Mouse (Mus musculus) gastrocnemius, adult 8-10 months (tissue): ENCODE data around the gene Kdm8. TPM values are rescaled to one million over a fixed set of nuclear protein-coding genes. Genes with fewer than 3 reads are reported as not detected.

Experiments used
- DNase-seq, 2 experiments: peaks; one replicate each; pipeline ENCODE4 v3.0.0; 2022; ENCODE audit warnings: low spot score in 2 of 2
- total RNA-seq, 4 experiments: library from RNA; stranded (reverse); gene quantifications; 2 replicates each; pipeline ENCODE4 v1.2.4; 2022

Gene Kdm8
- total RNA-seq, 4 experiments from 2014 or later = 6.4 to 7.6 (median 6.7) TPM

DNA sequence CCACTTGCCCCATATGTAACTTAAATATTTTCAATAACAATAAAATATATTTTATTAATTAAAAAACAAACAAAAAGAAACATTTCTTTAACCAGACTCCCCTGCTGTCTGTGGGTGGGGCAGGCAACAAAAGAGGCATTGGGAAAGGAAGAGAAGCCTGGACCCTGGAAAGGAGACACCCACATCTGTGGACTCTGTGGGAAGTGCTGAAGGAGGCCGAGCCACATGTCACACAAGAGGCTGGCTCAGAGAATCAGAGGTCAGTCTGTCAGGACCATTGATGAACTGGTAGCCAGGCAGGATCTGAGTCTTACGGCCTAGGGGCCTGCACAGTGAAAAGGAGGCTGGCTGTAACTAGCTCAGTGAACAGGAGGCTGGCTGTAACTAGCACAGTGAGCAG lies 17.7 kb downstream of the Kdm8 start:
- no peak for DNase-seq

DNA sequence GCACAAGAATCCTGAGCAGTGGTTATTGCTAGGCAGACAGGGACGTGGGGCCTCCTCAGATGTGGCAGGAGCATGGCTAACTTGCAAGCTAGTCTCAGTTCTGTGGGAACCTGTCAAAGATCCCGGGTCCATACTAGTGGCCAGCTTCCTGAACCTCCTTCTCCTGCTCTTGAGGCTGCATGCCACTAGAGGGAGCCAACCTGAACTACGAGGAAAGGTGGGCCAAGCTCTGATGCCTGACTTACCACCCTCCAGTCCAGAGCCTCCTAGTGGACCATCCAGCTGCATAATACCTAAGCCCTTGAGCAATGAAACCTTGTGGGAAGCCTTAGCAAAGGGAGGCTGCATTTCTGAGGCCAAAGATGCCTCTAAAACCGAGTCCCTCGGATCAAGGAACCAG lies 25.5 kb downstream of the Kdm8 start:
- peak; percentile 33 to 41 for DNase-seq

DNA sequence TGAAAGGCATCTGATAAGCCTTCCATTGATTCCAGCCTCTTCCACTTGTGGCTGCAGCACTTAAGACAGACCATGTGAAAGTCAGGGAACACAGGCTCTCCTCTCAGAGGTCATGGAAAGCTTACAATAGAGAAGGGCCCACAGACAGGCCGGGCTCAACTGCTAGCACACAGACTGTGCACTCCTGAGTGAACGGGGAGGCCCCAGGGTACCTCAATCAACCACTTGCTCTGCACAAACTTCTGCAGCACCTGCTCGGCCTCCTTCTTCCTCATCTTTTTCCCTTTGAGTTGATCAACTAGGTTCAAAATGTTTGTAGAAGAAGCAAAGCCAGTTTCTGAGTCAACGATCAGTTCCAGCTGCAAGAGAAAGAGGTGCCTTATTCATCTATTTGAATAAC lies 26.4 kb downstream of the Kdm8 start:
- DNase-seq = no peak

DNA sequence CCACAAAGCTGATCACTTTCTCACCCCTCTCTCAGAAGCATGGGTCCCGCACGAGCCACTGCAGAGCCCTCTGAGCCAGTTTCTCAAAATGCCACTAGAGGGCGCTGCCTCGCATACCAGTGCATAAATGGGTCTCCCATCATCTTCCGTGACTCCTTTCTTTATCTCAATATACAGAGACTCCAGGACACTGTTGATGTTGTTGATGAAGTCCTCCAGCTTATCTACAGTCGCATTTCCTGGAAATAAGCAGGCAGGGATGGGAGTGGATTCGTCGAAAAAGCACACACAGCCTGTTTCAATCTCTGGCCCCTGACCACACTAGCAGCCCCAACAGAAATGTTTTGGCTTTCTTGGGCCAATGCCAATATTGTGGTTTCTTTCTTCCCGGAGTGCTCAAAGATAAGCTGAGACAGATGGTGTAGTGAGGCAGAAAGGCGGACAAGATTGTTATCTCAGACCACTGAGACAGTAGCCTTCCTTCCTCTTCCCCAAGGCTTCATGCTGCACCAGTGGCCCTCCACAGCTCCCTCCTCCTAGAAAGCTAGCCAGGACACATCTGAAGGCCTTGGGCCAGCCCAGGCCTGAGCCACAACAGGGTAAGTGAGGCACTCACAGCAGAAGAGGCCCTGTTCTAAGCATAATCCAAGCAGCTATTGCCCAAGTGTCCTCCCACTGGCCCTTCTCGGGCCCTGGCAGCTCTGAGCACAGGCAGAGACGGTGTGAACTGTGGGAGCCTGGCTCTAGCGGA lies 27.7 kb downstream of the Kdm8 start:
- peak; percentile 46 to 58 for DNase-seq

DNA sequence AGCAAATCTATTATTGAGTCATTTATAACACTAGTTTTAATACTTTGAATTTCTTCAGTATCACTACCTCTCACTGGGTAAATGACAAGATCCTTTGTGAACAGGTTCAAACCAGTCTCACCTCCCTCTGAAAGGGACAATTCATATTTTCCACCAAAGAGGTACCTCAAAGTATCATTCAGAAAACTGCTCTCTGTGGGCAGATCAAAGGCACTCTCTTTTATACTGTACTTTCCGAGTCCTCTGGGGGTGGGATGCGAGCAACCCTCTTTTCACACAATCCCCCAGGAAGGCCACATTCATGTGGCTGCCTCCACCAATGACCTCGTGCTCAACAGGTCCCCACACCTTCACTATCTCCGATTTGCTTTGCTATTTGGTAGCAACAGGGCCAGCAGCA lies 30.1 kb downstream of the Kdm8 start:
- DNase-seq = no peak

DNA sequence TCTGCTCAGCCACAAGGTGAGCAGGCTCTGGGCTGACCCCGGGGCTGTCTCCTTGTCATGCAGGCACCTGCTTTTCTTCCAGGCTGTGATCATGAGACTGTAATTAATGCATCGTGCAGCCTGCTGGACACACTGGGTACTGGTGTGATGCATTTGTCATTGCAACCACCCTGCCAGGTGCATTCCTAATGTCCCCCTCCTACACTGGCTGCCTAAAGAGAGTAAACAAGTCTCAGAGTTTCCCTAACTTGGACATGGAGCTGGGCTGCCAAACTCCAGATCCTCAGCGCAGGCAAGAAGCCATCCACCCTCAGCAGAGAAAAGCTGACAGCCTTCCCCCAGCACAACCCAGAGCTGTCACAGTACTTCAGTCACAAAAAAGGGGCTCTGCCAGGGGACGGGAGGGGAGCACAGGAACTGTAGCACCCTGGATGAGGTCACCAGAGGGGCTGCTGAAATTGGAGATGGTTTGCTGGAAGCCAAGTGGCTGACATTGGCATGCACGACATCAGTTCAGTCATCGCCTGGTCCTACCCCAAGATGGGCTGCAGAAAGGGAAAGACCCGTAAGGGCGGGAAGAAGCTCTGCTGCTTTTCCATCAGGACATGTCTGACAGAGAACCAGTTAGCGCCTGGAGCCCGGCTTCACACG lies 31.2 kb downstream of the Kdm8 start:
- DNase-seq = no peak

DNA sequence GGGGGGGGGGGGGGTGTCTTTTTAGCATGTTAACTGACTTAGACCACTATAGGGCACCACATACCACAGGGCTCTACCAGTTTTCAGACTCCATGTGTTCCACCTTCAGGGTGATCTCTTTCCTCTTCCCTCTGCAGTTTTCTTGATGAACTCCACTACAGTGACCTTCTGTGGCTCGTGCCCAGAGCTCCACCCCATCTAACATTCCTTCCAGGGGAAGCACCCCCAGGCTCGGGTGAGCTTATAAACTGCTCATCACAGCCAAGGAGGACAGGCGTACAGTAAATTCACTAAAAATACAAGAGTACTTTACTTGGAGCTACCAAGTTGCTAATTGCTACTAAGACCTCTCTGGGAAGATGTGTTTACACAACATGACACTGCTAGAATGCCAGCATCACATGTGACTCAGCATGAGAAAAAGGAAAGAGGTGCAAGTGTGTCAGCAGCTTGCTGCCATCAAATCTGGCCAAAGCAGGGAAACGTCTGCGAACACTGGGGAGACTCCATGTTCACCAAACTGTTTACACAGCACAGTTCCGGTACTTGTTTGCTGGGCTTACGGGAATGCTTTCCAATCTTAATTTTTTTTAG lies 34.0 kb downstream of the Kdm8 start:
- peak in 1 of 2 experiments; percentile 23 for DNase-seq

DNA sequence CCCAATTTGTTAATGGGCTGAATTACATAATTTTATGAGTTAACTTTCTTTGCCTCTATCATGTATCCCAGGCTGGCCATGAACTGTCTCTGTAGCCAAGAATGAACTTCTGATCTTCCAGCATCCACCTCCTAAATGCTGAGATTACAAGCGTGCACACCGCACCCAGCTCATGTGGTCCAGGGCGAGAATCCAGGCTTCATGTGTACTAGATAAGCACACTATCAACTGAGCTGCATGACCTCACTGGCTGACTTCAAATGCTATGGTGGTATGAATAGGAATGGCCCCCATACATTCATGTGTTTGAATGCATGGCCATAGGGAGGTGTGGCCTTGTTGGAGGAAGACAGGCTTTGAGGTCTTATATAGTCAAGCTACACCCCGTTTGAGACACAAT lies 36.0 kb downstream of the Kdm8 start:
- no peak for DNase-seq

DNA sequence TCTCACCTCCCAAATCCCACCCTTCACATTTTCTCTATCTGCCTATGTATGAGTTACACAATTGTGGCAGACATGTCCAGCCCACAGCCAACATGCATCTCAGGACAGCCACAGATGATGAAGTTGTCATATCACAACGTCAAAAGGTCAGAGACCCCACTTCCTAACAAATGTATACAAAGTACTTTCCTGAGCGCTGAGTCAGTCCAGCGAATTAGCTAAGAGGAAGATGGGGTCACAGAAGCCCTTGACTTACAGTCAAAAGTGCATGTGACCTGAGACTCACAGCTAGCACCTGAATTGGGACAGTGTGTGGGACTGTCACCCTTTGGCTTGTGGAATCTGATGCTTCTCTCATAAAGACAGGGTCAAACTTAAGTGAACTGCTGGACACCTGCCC lies 37.9 kb downstream of the Kdm8 start:
- DNase-seq = no peak

DNA sequence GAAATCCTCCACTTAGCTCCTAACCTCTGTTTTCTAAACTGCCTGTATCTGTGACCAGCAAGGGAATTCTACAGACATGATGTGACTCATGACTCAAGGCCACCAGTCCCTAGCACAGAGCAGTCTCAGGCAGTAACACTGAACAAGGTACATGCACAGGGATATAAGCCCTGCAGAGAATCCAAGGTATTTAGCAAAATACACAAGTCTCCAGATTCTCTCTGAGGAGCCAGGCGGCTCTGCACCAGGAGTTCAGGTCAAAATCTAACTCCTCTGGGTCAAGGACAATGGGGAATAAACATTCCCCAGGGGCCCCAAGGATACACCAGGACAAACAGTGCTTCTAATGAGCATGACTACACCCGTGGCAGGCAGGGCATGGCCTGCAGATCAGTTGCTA lies 38.4 kb downstream of the Kdm8 start:
- no peak for DNase-seq

DNA sequence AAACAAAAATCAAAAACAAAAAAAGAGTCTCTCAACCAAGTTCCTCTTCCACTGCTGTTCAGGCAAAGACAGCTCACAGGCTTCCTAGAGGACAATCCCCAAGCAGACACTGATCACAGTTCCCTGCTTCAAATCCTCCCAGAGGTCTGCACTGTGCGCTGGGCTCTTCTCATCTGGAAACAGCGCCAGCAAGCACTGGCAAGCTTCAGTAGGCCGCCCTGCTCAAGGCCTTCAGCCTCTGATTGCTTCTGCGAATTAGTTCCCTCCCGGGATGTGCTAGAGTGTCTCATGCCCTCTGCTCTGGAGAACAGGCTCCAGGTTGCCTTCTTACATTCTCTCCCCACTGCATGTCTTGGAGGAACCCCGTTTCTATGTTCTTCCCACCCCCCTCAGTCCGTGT lies 40.3 kb downstream of the Kdm8 start:
- no peak for DNase-seq

DNA sequence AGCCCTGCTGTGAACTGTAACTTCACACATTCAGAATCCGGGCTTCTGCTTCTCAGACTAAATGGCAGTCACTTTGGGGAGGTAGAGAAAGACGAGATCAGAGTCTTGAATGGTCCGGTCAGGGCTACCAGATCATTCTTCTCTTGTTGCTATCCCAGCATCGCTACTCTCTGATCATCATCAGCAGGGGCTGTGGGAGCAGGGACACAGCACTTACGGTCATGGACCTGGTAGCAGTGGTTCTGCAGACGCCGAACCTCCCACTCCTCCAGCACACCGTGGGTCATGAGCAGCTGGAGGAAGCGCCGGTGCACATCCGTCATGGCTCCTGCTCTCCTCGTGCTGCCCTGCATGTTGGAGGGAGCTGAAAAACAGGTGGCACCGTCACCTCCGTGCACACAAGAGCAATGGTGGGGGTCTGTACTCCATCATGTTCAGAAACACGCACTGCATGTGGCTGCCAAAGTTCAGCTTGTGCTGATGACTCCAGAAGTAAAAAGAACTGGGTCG lies 41.7 kb downstream of the Kdm8 start:
- DNase-seq = no peak

DNA sequence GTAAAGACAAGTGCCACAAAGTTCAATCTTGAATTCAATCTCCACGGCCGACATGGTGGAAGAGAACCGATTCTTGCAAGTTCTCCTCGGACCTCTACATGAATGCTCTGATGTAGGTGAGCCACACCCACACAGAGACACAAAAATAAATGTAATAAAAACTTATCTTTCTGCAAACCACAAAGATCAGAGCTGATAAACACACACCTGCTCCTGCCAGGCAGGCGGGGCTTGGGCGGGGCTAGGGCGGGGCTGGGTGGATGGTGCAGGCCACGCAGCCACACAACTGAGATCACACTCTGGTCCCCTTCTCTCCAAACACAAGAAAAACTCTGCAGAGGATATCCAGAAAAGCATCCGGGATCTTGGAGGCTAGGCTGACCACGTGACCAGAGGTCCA lies 42.6 kb downstream of the Kdm8 start:
- no peak for DNase-seq

DNA sequence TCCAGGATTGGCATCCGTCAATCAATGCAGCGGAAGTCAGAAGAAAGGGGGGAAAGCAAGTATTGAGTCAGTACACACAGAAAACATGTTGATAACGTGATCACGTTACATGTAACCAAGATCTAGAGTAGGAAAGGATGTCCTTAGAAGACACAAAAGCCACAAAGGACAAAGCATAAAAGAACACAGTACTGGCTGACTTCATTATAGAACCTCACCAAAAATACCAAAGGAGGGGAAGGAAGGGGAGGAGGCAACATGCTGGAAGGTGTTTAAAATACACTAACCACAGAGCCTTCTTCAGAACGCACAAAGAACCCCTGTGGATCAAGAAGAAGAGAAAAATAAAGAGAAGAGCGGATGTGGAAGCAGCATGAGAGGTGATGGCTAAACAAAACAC lies 44.2 kb downstream of the Kdm8 start:
- DNase-seq = no peak

DNA sequence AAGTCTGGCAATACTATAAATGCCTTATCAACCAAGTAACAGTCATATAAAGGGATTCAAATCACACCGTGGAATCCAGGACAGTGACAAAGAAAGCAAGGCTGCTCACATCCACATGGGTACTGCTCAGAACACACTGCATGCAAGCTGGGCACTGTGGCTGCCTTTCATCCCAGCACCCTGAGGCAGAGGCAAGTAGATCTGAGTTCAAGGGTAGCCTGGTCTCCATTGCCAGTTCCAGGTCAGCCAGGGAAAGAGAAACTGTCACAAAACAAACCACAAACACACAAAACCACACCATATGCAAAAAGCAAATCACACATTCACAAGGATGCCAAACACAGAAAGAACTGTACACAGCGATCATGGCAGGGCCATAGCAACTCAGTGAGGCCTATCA lies 45.2 kb downstream of the Kdm8 start:
- DNase-seq = no peak

DNA sequence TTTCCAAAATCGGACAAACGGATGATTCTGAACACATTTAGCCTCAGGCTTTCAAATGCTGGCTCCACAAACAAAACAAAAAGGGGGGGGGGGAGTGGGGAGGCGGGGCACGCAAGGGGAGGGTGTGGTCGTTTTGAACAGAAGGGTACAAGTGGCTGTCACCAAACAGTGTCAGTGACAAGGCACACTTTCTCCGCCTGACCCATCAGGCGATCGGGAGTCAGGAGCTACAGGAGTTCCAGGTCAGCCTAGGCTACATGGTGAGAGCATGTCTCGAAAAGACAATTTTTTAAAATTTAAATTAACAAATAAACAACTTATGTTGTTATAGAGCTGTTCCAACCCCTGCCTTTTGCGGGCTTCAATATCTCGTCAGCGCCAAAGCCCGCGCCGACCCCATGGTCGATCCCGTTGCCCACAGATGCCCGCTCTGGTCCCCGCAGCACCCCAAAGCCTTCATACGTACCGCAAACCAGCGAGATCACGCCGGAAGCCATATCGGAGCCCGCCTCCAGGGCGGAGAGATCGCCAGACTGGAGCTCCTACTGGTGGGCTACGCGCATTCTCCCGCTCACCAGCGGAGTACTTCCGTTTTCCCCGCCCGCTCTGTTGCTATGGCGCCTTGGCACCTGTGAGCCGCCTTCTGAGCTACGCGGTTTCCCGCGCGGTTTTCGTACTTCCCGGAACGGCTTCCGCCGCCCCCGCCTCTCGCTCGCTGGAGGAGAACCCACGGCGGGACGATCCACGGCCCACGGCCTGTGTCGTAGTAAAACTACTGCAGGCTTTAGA lies 46.7 kb downstream of the Kdm8 start, which contains the start of gene Nsmce1:
Nsmce1 (minus strand) TSS at position 650 of the 789 bp plus-strand sequence.
- peak; percentile 91 to 92 for DNase-seq

DNA sequence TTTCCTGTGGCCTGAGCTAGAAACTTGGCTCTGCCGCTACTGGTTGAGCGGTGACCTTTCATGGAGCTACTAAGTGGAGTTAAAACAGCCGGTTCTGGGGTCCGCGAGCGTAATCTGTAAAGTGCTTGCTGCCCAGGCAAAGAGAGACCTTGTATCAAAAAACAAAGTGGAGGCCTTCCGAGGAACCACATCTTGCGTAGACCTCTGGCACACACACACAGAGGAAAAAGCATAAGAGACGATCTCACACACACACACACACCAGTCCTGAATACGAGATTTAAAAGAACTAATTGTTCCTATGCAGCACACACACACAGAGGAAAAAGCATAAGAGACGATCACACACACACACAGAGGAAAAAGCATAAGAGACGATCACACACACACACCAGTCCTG lies 47.3 kb downstream of the Kdm8 start:
- no peak for DNase-seq

DNA sequence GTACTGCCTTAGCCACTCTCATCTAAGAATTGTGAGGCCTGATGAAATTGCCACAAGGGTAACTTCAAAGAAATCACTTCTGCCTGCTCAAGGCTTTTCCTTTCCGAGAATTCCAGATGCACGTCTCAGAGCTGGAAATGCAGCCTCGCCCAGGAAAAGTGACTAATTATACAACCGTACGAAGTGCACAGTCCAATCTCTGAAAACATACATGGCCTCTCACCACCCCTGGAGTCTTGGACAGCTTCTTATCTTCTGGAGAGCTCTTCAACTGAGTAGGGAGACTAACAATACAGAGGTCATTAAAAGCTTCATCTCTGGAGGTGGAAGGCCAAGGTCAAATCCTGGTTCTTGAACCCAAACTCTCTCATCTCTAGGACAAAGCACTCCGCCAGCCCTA lies 48.1 kb downstream of the Kdm8 start:
- DNase-seq = no peak

DNA sequence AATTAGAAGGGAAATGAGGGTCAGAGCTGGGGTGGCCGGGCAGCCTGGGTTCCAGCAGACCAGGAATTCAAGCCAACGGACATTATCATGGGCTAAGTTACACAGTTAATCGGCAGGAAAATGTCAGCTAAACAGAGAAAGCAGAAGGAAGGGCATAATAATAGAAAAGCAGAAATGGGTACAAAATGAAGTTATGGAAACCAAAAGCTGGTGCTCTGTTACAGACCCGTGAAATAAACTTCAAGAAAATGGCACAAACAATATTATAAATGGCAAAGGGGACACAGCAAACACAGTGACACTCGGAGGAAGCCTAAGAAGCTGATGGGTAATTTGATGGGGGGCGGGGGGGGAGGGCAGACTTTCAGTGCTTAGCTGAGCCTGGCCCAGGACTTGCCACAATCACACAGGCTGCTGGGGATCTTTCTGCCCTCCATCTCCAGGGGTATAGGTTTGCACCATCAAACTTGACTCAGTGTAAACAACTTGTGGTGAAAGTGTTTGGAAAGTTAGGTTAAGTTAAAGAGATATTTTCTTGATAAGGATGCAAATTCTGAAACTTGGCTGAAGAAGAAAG lies 51.5 kb downstream of the Kdm8 start:
- DNase-seq = no peak

DNA sequence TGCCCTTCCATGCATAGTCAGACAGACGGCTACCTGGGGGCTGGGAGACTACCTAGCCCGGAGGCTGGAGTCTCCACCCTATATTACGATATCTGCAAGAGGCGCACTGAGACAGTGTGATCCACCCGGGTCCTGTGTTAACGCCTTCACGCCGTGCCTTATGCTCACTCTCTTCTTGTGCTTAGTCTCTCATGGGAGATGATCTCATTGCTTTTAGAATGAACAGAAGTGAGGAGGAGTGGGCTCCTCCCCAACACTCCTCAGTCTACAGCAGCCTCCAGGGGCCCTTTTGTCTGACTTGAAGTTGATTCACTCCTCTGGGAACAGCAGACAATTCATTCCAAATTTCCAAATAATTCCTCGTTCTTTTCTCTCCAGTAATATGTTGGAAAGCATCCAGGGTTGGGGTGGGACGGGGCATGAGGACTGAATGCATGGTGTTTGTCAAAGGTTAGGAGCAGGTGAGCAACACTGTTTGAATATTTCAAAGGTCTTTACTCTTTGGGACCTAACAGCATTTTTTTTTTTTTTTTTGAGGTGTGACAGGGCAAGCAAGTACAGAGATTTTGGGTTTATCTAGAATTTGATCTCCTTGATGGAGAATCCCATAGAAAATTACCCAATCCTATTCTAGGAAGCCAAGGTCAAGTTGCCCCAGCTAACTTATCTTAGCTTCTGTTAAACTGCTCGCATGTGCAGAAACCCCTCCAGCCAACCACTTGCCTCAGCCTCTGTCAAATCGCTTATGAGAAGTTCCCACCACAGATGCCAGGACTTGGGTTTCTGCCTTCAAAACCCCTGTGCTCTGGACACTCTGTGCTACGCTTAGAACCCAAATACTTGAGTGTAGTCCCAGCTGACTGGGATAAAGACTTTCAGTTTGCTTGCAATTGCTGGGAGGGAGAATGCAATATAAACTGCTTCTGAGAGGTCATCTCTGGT lies 55.7 kb downstream of the Kdm8 start:
- peak; percentile 5 to 30 for DNase-seq
